Mouse (Mus musculus) heart, embryonic 16.5 days (tissue): ENCODE measurements at regions not wholly inside any gene's neighbourhood (a gene's known extent, or its start where the extent isn't known, plus 50 kb on each side); places are given as distances from the start of the nearest gene placed in this dataset.

Source experiments
- ATAC-seq: fragments of 200-750 bp; cut with Nextera tagmentation; replicated peaks from 2 replicates; pipeline ENCODE4 v1.8.0; 2017; ENCODE audit warnings: moderate number of reproducible peaks; ENCODE audit not compliant: insufficient read depth, low FRiP score; ENCODE audit errors: extremely low read depth
- H3K27ac ChIP-seq: fragments of 300-500 bp; sonication (generic); 2 replicates; pipeline ENCODE4 v1.5.1; 2014; ENCODE audit warnings: mild to moderate bottlenecking, low read length, control low read depth, moderate library complexity
- H3K27me3 ChIP-seq: fragments of 300-500 bp; sonication (generic); 2 replicates; pipeline ENCODE4 v1.6.1; 2014; ENCODE audit warnings: low read length, mixed read lengths; ENCODE audit not compliant: control insufficient read depth, insufficient read depth
- H3K36me3 ChIP-seq: fragments of 300-500 bp; sonication (generic); 2 replicates; pipeline ENCODE4 v1.6.1; 2014; ENCODE audit not compliant: control insufficient read depth, insufficient read depth
- H3K4me1 ChIP-seq: fragments of 300-500 bp; sonication (generic); 2 replicates; pipeline ENCODE4 v1.6.1; 2014; ENCODE audit warnings: low read length, mixed read lengths; ENCODE audit not compliant: control insufficient read depth, insufficient read depth
- H3K4me2 ChIP-seq: fragments of 300-500 bp; sonication (generic); 2 replicates; pipeline ENCODE4 v1.6.1; 2014; ENCODE audit warnings: low read depth, mild to moderate bottlenecking, control low read depth, low read length
- H3K4me3 ChIP-seq: fragments of 300-500 bp; sonication (generic); 2 replicates; pipeline ENCODE4 v1.5.1; 2014; ENCODE audit warnings: mild to moderate bottlenecking, control low read depth, low read length
- H3K9ac ChIP-seq: fragments of 300-500 bp; sonication (generic); 2 replicates; pipeline ENCODE4 v1.6.1; 2014; ENCODE audit warnings: low read length, control low read depth
- H3K9me3 ChIP-seq: fragments of 300-500 bp; sonication (generic); replicated peaks from 2 replicates; pipeline ENCODE4 v1.6.1; 2016; ENCODE audit warnings: low read length; ENCODE audit not compliant: control insufficient read depth
- WGBS: fragments of 180-500 bp; shearing (Covaris S2); extraction: QIAGEN DNeasy Blood & Tissue Kit; methylation state at CpG from one replicate; pipeline ENCODE4 v1.1.7; 2014; 5-methylcytosine and 5-hydroxymethylcytosine counted together

- no peak for ATAC-seq
- Histone ChIP-seq H3K4me2 (no peak overlapping the region), H3K36me3 (no peaks in the 10 kb centered on the region), H3K4me3 (no peak overlapping the region), H3K9ac (no peak overlapping the region), H3K4me1 (no peaks in the 10 kb centered on the region), H3K27ac (no peak overlapping the region), H3K27me3 (no peaks in the 10 kb centered on the region), H3K9me3 (no peaks in the 10 kb centered on the region)
- 90% methylated on average over 6 of the region's 6 CpGs for WGBS
These were observed 75.2 kb upstream of the 1700020N01Rik start for GRCm38 (mm10) chr10:21517721-21518120.

DNA sequence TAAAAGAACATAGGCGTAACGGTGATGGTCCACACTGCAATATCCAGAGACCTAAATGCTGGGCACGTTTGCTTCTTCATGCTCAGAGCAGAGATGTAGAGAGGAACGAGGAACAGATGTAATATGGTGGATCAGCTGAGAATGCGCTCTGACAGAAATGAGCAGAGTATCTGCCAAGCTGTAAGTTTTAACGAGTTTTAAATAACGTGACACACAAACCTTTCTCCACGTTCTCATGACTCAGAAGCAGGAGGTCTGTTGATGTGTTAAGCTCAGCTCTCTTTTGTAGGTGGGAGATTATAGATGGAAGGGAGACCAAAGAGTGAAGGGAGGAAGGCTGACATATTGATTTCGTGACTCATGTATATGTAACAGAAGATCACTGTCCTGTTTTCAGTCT, 72.1 kb upstream of the 1700020N01Rik start:
- Histone ChIP-seq H3K9ac (no peak overlapping the region), H3K27ac (no peak overlapping the region), H3K27me3 (no peaks in the 10 kb centered on the region), H3K4me1 (no peaks in the 10 kb centered on the region), H3K4me2 (no peak overlapping the region), H3K4me3 (no peak overlapping the region), H3K36me3 (no peaks in the 10 kb centered on the region), H3K9me3 (no peaks in the 10 kb centered on the region)
- 83% methylated on average over 9 of the region's 9 CpGs for WGBS
- ATAC-seq, result no peak

DNA sequence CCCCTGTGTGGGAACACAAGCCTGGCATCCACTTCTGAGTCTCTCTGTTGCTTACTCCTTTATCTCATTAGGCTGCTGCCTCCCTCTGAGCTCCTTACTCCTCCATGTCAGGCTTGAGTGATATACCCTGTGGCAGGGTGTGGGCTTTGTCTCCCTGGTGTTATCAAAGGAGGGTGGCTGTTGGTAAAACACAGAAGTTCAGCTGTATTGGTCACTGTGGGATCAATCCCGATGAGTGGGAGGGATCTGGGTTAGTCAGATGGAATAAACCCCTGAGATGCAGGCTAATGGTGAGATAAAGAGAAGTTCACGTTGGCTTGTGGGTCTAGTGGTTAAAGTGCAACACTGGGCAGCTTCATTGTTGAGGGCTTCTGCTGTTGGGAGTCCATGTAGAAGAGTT, 67.4 kb upstream of the 1700020N01Rik start:
- H3K4me2 ChIP-seq, result no peak overlapping the region
- no peak overlapping the region for H3K9ac ChIP-seq
- H3K4me1 ChIP-seq, result no peaks in the 10 kb centered on the region
- H3K36me3 ChIP-seq, result no peaks in the 10 kb centered on the region
- no peaks in the 10 kb centered on the region for H3K9me3 ChIP-seq
- no peak for ATAC-seq
- no peak overlapping the region for H3K4me3 ChIP-seq
- H3K27ac ChIP-seq, result no peak overlapping the region
- 30% methylated on average over 2 of the region's 2 CpGs for WGBS
- H3K27me3 ChIP-seq, result no peaks in the 10 kb centered on the region

DNA sequence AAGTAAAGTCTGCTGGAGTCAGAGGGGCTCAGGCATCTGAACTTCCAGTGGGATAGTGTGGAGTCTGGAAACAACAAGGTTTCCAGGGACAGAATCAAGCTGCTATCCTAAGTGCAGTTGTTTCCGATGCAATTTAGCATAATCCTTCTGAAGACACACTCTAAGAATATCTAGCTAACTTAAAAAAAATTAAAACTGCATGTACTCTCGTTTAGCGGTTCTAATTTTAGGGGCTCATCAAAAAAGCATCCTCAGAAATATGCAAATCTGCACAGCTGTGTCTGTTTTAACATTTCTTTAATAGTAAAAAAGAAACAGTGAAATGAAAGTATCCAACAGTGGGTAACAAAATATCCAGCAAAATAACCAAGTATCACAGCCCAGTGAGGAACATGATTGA, 64.5 kb upstream of the 1700020N01Rik start:
- Histone ChIP-seq H3K36me3 (no peaks in the 10 kb centered on the region), H3K4me1 (no peaks in the 10 kb centered on the region), H3K4me3 (no peak overlapping the region), H3K27me3 (no peaks in the 10 kb centered on the region), H3K4me2 (no peak overlapping the region), H3K9me3 (no peaks in the 10 kb centered on the region), H3K9ac (no peak overlapping the region), H3K27ac (no peak overlapping the region)
- WGBS, result 83% methylated on average over 3 of the region's 3 CpGs
- no peak for ATAC-seq

GRCm38 (mm10) chr10:21529098-21529749, 63.7 kb upstream of the 1700020N01Rik start:
- H3K36me3 ChIP-seq, result no peaks in the 10 kb centered on the region

GRCm38 (mm10) chr10:21532142-21532541, 60.8 kb upstream of the 1700020N01Rik start:
- H3K4me3 ChIP-seq, result no peak overlapping the region
- 65% methylated on average over 1 of the region's 1 CpGs for WGBS
- no peak overlapping the region for H3K9ac ChIP-seq
- H3K27me3 ChIP-seq, result no peaks in the 10 kb centered on the region
- no peaks in the 10 kb centered on the region for H3K4me1 ChIP-seq
- H3K9me3 ChIP-seq, result no peaks in the 10 kb centered on the region
- no peak for ATAC-seq
- no peak overlapping the region for H3K27ac ChIP-seq
- no peak overlapping the region for H3K4me2 ChIP-seq
- H3K36me3 ChIP-seq, result no peaks in the 10 kb centered on the region

More at GRCm38 (mm10) chr10:21529098-21529749, 63.7 kb upstream of the 1700020N01Rik start:
- Histone ChIP-seq H3K4me1 (no peaks in the 10 kb centered on the region), H3K27ac (no peak overlapping the region), H3K9ac (no peak overlapping the region), H3K4me2 (no peak overlapping the region), H3K27me3 (no peaks in the 10 kb centered on the region), H3K4me3 (no peak overlapping the region), H3K9me3 (no peaks in the 10 kb centered on the region)
- no peak for ATAC-seq
- WGBS, result 68% methylated on average over 10 of the region's 10 CpGs

GRCm38 (mm10) chr10:21535631-21536030, 57.3 kb upstream of the 1700020N01Rik start:
- H3K4me2 ChIP-seq, result no peak overlapping the region
- no peak for ATAC-seq
- H3K36me3 ChIP-seq, result no peaks in the 10 kb centered on the region
- WGBS, result 66% methylated on average over 5 of the region's 5 CpGs
- H3K4me1 ChIP-seq, result no peaks in the 10 kb centered on the region
- H3K27me3 ChIP-seq, result no peaks in the 10 kb centered on the region
- H3K4me3 ChIP-seq, result no peak overlapping the region
- H3K27ac ChIP-seq, result no peak overlapping the region
- no peak overlapping the region for H3K9ac ChIP-seq
- no peaks in the 10 kb centered on the region for H3K9me3 ChIP-seq

- 85% methylated on average over 6 of the region's 6 CpGs for WGBS
- Histone ChIP-seq H3K27me3 (no peaks in the 10 kb centered on the region), H3K4me3 (no peak overlapping the region), H3K9me3 (no peaks in the 10 kb centered on the region), H3K9ac (no peak overlapping the region), H3K36me3 (no peaks in the 10 kb centered on the region), H3K27ac (no peak overlapping the region), H3K4me1 (no peaks in the 10 kb centered on the region), H3K4me2 (no peak overlapping the region)
- no peak for ATAC-seq
These were observed 54.5 kb upstream of the 1700020N01Rik start for GRCm38 (mm10) chr10:21538481-21538880.
